Mouse (Mus musculus) ES-E14 (cell line): ENCODE results near the gene Slc17a7.

ENCODE experiments used
- MAFK ChIP-seq: IDR thresholded peaks from 2 replicates; pipeline ENCODE4 v1.6.1; 2014; ENCODE audit warnings: mild to moderate bottlenecking, low read depth, low read length, inconsistent platforms; ENCODE audit not compliant: insufficient read depth
- ZNF384 ChIP-seq: IDR thresholded peaks from 2 replicates; pipeline ENCODE4 v1.6.1; 2012; ENCODE audit warnings: low read depth, low read length, inconsistent platforms

GRCm38 (mm10) chr7:45128624-45129246 lies 35.0 kb upstream of the Slc17a7 start, which contains the start of gene Rpl13a:
- TF ChIP-seq ZNF384 = no peak
- 0 out of 2 replicates have a peak, but pooled peaks have one; percentile 6 for TF ChIP-seq MAFK
